ENCODE assay signal across 11 mouse cellular contexts in the genomic region with DNA sequence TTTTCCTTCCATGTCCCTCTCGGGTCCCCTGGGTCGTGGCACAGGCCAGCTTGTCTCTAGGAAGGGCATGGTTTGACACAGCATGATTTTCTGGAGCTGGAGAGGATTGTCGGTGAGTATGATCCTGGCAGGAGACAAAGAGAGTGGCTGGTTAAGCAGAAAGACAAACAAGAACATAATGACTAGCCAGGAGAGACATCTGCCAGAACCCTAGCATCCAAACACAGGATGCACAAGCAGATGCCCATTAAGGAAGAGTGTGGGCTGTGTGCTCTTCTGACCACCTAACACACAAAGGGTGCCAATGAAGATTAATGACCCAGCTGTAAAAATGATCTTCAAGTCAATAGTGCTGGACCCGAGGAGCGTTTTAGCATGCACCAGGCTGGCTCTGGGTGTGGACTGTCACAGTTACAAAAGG. TPM values are rescaled to one million over a fixed set of nuclear protein-coding genes. Genes with fewer than 3 reads are reported as not detected.
DNase-seq lines count a peak whose midpoint lies in the region; ATAC-seq and TF ChIP-seq lines count a peak whose summit lies in the region.
"Had no signal": no experiment of that assay in that cellular context is flagged by ENCODE, and none has a peak within 500 bp of the region (broad histone marks: within the 10 kb centered on the region; RNA-seq: fewer than 3 reads in every experiment).

No protein-coding gene starts in this region.

- TF ChIP-seq CTCF in layer of hippocampus, adult 2 months (conservative IDR thresholded peaks at IDR 0.05) = no peak

- no peaks in the 10 kb centered on the region for H3K27me3 ChIP-seq in hindbrain, embryonic 14.5 days (ENCODE audit: control insufficient read depth, insufficient read depth, low read length)
- no peaks in the 10 kb centered on the region for H3K27me3 ChIP-seq in kidney, embryonic 15.5 days
- H3K27me3 ChIP-seq: embryonic facial prominence, embryonic 15.5 days had no signal

- 27% methylated on average over 5 of the region's 5 CpGs for WGBS in hindbrain, embryonic 14.5 days
- WGBS in kidney, embryonic 15.5 days = 23% methylated on average over 5 of the region's 5 CpGs

- H3K27ac ChIP-seq in layer of hippocampus, adult 2 months = peak overlapping the region; percentile 69
- peak overlapping the region; percentile 62 for H3K27ac ChIP-seq in hindbrain, embryonic 14.5 days
- no peak overlapping the region for H3K27ac ChIP-seq in kidney, embryonic 15.5 days
- H3K27ac ChIP-seq: embryonic facial prominence, embryonic 15.5 days had no signal

- no peaks in the 10 kb centered on the region for H3K9me3 ChIP-seq in hindbrain, embryonic 14.5 days (ENCODE audit: control insufficient read depth, low read length)
- H3K9me3 ChIP-seq in kidney, embryonic 15.5 days (replicated peaks) = no peaks in the 10 kb centered on the region
- H3K9me3 ChIP-seq: embryonic facial prominence, embryonic 15.5 days had no signal

- peaks cover 32% of the 10 kb centered on the region for H3K4me1 ChIP-seq in hindbrain, embryonic 14.5 days (replicated peaks; ENCODE audit: control insufficient read depth, insufficient read depth, low read length)
- H3K4me1 ChIP-seq in kidney, embryonic 15.5 days = peaks cover 5% of the 10 kb centered on the region; the same call in 1 of the 2 replicates

- peak; percentile 22; the same call in 1 of the 2 replicates for ATAC-seq in hindbrain, embryonic 14.5 days (ENCODE audit: low FRiP score)
- no peak for ATAC-seq in kidney, embryonic 15.5 days (replicated peaks; ENCODE audit: low FRiP score)
- ATAC-seq: lung, postnatal 0 days had no signal

- H3K9ac ChIP-seq in hindbrain, embryonic 14.5 days = no peak overlapping the region
- H3K9ac ChIP-seq in kidney, embryonic 15.5 days = no peak overlapping the region
- H3K9ac ChIP-seq: embryonic facial prominence, embryonic 15.5 days had no signal

- H3K4me3 ChIP-seq in layer of hippocampus, adult 2 months = no peak overlapping the region
- H3K4me3 ChIP-seq in hindbrain, embryonic 14.5 days (replicated peaks; ENCODE audit: low read length) = no peak overlapping the region
- no peak overlapping the region for H3K4me3 ChIP-seq in kidney, embryonic 15.5 days (replicated peaks)
- H3K4me3 ChIP-seq: embryonic facial prominence, embryonic 15.5 days had no signal

- no peak for DNase-seq in layer of hippocampus, adult 2 months (ENCODE audit: low spot score in 2 of 2)
- DNase-seq in layer of hippocampus, adult 9-10 months (ENCODE audit: low spot score) = no peak
- DNase-seq in cerebellum, postnatal 14 days = peak; percentile 43 to 51
- DNase-seq in hindbrain, embryonic 14.5 days (ENCODE audit: low spot score) = no peak
- peak; percentile 28 for DNase-seq in neural tube, embryonic 10.5 days (ENCODE audit: extremely low spot score, low spot score)
- DNase-seq in c-Kit-positive CD71-positive TER-119-positive erythroid progenitor cells, embryonic 14.5 days (ENCODE audit: low spot score) = no peak
- DNase-seq: adrenal gland, postnatal 10 days; gastrocnemius, postnatal 36 days had no signal

- H3K4me2 ChIP-seq in hindbrain, embryonic 14.5 days (replicated peaks) = no peak overlapping the region
- no peak overlapping the region for H3K4me2 ChIP-seq in kidney, embryonic 15.5 days
- H3K4me2 ChIP-seq: embryonic facial prominence, embryonic 15.5 days had no signal

- H3K36me3 ChIP-seq in hindbrain, embryonic 14.5 days (replicated peaks; ENCODE audit: control insufficient read depth, insufficient read depth) = no peaks in the 10 kb centered on the region
- no peaks in the 10 kb centered on the region for H3K36me3 ChIP-seq in kidney, embryonic 15.5 days
- H3K36me3 ChIP-seq: embryonic facial prominence, embryonic 15.5 days had no signal

RNA-seq across cellular contexts. Expression of gene Ank, which starts 29.5 kb away (rescaled TPM):
- total RNA-seq in layer of hippocampus, adult 2 months (2021) = 100 to 1,000 TPM; 160 TPM
- 18.6 and 20.8 TPM in 2 replicates for polyA plus RNA-seq in hindbrain, embryonic 14.5 days (2014; fragmentation: Nextera tagmentation; extraction: Ambion mirVana)
- polyA plus RNA-seq in kidney, embryonic 15.5 days (2015; fragmentation: Nextera tagmentation; extraction: Ambion mirVana) = 8.8 and 10.5 TPM in 2 replicates

Comparison
In these comparisons a context has a peak if more than half of its experiments do, and no peak if none do; other contexts are left out.
1. DNase-seq: peak in cerebellum, postnatal 14 days (2 of 2) and neural tube, embryonic 10.5 days (single experiment); none in layer of hippocampus, adult 2 months (0 of 2), layer of hippocampus, adult 9-10 months (single experiment), hindbrain, embryonic 14.5 days (single experiment) and c-Kit-positive CD71-positive TER-119-positive erythroid progenitor cells, embryonic 14.5 days (single experiment).